Mouse (Mus musculus) left cerebral cortex, adult 11 months (tissue): Measurements from ENCODE around the gene Ciz1.

ENCODE experiments used
- DNase-seq: peaks from one replicate; pipeline ENCODE4 v3.0.0; 2022; ENCODE audit warnings: low spot score

Gene Ciz1

DNA sequence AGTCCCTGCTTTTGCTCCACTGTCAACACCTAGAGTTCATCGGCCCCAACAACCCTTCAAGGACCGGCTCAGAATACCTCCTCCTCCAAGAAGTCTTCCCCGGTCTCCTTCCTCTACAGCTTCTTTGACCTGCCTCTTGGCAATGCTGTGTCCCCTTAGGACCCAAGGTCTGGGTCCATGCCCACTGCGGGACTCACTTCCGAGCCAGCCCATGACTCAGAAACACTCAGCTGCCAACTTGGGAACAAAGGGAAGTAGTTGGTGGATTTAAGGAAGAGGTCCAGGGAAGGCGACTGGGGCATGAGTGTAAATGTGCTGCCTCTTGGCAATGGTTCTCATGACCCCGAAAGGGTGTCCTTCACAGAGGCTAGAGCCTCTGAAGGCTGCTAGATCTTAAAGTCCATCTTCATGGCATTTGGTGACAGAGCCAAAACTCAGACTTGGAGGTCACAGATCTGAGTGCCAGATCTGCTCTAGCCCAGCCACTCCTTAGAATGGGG, 27.9 kb downstream of the Ciz1 start:
- DNase-seq = no peak

DNA sequence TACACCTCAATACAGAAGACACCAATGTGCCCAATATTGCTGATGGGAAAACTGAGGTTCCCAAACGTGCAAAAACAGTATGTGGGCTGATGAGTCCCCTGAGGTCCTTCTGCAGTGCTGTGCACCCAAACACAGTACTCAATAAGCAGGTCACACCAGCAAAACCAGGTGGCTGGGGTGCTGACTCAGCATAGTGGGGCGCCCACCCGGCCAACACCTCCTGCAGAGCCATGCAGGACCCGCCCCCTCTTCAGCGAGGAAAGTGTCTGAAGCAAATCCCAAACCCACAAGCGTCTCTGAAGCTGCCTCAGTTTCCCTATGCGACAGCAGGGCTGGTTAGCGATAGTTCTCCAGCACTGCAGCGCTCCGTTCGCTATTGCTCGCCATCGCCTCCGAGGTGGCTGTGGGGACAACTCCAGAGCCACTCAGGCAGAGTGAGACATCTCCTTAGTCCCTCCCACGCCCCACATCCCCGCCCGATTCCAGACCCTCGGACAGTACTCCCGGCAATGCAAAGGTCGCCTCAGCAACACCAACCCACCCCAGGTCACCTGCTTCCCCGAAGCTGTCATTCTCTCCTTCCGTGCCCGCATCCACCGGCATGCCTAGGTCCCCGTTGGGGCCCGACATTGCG, 29.1 kb downstream of the Ciz1 start:
- DNase-seq = no peak

DNA sequence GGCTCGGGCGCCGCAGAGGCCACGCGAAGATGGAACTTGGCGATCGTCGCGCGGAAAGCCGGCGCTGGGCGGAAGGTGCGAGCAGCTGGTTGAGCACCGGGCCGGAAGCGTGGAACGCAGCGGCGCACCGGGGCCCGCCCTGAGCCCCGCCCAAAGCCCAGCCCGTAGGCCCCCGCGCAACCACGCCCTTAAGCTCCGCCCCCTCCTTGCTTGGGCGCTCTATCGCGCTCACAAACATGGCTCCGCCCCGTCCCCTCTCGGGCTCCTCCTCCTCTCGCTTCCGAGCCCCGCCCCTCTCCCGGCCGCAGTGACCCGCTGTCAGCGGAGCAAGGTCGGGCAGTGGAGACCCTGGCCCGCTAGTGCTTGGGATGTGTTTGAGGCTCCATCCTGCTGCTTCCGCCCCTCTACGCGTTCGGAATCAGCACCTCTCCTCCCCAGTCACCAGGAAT, 29.7 kb downstream of the Ciz1 start, which contains the start of gene 1110008P14Rik:
Gene 1110008P14Rik, minus strand, starts transcription at position 164 of the 449 bp plus-strand sequence.
- peak; percentile 89 for DNase-seq

DNA sequence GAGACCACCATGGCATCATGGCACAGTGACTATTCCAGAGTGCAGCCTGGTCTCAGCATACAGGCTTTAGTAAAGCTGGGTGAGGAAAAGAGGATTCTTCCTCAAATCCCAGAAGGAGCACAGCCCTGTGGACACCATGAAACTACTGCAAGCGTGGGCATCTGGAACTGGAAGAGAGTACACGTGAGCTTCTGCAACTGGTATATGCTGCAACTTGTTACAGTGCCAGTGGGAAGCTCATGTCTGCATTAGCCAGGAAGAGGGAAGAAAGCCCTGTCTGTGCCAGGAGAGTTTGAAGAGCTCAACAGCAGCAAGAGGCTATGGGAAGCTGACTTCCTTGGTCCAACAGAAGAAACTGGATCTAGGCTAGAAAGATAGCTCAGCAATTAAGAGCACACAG, 30.6 kb downstream of the Ciz1 start:
- DNase-seq = no peak

DNA sequence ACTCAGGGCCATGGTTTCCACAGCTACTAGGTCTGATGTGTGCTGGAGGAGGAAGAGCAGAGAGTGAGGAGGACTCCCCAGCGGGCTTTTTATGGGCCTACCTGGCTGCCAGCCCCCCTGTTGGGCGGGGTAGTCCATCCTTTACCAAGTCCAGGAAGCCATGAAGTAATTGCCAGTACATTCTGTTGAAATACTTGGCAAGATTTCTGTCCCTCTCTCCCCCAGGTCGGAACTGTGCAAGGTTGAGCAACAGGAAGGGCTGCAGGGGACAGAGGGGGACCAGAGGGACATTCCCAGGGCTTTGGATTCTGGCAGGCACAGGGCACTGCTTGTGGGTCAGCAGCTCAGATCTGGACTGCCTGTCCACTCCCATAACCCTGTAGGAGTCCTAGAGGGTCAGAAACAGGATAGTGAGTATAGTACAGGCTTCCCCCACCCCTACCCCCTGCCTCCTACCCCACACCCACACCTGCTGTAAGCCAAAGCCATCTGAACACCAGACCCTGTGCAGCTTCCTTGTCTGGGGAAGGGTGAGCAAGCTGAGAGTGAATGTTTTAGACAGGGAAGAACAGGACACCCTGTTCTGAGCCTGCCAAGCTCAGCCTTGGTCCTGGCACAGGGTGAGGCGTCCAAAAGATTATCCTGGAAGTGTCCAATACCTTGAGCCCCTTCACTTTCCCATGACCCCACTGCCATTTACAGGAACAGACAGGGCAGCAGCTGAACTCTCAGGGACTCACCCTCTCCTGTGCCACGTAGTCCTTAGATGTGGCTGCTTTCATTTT, 35.8 kb downstream of the Ciz1 start, which contains the start of gene Lcn2:
Gene Lcn2, minus strand, starts transcription at position 547 of the 785 bp plus-strand sequence.
- DNase-seq = no peak

DNA sequence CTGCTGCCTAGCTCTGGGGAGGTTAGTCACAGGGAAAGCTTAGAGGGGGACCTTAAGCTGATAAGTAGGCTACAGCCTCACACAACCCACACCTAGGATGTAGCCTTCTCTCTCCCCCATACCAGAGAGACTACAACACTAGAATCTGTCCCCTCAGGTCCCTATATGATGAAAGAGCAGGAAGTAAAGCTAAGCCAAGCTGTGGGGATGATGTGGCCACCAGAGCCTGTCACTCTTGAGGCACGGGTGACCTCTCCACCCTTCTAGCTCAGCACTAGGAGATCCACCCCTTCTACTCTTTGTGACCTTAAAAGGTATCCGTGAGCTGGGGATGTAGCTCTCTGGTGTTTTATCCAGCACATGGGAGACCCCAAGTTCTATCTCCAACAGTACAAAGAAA, 37.0 kb downstream of the Ciz1 start:
- no peak for DNase-seq

DNA sequence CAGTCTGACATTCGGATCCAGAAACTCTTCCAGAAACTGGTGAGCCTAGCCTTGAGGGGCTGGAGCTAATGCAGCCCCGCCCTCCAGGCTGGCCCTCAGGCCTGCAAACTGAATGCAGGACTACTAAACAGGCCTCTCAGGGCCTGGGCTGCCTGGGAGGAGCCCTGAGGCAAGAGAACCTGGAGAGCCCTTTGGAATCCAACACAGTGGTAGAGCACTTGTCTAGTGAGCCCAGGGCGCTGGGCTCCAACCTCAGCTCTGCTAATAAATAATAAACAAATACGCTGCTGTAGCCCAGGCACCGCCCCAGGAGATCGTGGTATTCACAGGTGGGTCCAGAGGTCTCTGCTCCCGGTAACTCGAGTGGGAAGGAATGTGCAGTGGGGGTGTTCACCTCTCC, 38.7 kb downstream of the Ciz1 start:
- DNase-seq = no peak

DNA sequence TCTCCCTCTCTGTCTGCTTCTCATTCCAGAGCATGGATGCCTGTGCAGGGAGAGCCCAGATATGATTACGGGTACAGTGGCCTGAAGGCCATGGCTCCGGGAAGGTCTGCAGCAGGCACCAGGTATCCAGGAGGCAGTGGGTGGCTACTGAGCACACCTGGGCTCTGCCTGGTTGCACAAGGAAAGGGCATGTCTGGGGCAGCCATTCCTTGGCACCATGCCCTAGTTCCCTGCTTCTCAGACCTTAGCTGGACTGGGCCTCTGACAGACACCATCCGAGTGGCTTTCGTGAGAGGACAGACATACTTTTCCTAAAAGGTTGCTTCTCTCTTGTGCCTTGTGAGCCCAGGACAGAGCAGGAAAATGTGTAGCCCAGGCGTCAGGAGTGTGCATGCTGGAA, 39.9 kb downstream of the Ciz1 start:
- no peak for DNase-seq

DNA sequence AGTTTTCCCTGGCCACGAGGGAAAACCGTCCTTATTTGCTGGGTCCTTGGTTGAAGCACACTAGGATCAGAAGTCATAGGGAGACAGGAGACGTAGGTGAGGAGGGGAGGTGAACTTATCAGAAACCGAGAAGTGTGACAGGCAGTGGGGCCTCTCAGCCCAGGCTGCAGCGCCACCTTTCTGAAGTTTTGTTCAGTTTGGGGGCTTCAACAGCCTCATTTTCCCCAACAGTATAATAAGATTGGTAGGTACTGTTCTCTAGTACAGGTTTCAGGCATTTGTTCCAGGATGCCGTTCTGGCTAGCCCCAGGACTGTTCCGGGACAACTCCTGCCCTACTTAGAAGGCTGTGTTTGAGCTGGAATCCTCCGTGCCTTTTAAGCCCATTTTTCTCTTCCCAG, 42.8 kb downstream of the Ciz1 start:
- DNase-seq = no peak

DNA sequence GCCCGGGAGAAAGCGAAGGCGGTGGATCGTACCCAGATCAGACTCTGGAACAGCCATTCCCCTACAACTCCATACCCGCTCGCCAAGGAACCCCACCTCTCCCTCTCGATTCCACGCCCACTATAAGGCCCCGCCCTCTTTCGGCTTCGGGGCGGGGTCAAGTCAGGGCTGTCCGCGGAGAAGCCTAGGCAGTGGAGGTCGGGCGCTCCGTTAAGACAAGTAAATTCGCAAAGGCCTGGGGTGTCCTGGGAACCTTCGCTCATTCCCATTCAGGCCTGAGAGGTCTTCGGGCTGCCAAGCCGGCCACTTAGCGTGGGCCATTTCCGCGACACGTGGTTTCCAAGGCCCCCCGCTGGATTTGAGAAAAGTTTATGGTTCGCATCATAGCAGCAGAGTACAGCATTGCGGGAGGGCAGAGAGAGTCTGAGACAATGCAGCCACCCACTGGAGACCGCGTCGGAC, 43.4 kb downstream of the Ciz1 start, which contains the start of gene Ptges2:
Gene Ptges2, plus strand, starts transcription at position 413 of the 462 bp plus-strand sequence.
- DNase-seq = peak; percentile 87

DNA sequence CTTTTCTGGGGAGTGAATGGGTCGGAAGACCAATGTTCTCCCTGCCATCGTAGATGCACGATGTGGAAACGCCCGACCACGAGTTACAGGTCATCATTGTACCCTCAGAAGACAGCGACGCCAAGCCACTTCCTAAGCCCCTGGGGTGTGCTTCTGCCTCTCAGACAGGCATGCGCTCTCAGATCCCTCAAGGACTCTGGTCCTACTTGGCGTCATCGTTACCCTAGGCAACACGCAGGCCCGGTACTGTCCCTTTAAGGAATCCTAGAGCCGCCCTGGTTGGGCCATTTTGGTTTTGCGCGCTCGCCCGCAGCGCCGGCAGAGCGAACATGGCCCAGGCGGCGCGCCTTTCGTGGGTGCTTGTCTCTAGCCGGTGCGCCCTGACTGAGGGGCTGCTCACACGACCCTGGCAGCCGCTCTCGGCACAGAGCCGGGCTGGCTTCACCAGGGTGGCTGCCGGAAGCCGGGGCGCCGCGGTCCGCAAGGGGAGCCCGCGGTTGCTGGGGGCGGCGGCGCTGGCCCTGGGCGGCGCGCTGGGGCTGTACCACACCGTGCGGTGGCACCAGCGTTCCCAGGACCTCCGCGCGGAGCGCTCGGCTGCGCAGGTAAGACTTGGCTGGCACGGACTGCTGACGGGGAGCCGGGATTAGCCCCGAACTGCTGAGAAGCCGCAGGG, 44.0 kb downstream of the Ciz1 start:
- peak; percentile 91 for DNase-seq

DNA sequence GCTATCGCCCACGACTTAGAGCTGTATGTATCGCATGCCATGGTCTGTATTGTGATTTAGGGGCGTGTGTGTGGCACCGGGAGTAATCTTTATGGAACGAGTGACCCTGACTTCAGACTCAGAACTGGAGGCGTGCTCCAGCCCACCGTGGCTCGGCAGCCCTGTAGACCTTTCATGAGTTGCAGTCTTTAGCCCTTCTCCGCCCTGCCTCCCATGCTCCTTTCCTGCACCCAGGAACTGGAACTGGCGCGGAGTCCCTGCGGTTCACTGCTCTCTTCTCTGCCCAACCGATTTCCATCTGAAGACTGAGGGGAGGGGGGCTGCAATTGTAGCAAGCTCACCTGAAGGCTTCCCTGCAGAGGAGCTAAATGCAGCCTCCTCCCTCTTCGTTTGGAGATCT, 44.6 kb downstream of the Ciz1 start:
- no peak for DNase-seq

DNA sequence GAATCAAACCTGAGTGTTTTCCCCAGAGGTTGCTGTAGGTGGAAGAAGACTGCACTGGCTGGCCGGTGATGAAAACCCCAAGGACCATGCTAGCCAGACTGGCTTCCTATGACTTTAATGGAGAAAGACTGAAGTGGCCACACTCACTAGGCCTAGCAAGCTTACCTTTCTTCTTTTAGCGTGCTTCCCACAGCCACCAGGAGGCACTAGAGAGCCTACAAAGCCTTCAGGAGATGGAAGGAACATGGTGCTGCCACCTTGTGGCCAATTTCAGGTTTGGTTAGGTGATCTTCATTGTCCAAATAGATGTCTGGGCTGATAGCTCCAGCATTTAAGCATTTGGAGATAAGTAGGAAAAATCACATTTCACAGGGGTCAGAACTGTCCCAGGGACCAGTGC, 52.5 kb downstream of the Ciz1 start:
- DNase-seq = peak; percentile 87

DNA sequence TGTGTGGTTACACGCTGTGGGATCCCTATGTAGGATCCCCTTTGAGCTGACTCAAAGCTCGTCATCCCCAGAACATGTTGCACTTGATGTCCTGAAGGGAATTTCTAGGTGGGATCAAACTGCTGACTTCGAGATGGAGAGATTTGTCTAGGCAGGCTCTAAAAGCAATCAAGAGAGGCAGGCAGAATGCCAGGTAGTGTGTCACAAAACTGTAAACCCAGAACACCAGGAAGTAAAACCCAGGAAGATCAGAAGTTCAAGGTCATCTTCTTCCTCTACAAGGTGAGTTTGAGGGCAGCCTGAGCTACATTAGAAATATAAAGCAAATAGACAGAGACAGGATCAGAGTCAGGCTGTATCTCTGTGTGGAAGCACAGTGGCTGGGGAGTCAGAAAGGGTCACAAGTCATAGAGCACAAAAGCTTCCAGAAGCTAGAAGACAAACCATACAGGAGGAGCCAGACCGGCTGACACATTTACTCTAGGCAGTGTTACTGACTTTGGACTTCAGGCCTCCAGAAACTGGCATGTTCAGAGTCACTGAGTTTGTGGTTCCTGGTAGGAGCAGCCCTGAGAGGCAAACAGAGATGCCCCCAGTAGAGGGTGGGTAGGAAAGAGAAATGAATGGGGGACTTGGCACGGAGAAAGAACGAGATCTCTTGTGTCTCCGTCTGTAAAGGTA, 55.2 kb downstream of the Ciz1 start:
- no peak for DNase-seq

DNA sequence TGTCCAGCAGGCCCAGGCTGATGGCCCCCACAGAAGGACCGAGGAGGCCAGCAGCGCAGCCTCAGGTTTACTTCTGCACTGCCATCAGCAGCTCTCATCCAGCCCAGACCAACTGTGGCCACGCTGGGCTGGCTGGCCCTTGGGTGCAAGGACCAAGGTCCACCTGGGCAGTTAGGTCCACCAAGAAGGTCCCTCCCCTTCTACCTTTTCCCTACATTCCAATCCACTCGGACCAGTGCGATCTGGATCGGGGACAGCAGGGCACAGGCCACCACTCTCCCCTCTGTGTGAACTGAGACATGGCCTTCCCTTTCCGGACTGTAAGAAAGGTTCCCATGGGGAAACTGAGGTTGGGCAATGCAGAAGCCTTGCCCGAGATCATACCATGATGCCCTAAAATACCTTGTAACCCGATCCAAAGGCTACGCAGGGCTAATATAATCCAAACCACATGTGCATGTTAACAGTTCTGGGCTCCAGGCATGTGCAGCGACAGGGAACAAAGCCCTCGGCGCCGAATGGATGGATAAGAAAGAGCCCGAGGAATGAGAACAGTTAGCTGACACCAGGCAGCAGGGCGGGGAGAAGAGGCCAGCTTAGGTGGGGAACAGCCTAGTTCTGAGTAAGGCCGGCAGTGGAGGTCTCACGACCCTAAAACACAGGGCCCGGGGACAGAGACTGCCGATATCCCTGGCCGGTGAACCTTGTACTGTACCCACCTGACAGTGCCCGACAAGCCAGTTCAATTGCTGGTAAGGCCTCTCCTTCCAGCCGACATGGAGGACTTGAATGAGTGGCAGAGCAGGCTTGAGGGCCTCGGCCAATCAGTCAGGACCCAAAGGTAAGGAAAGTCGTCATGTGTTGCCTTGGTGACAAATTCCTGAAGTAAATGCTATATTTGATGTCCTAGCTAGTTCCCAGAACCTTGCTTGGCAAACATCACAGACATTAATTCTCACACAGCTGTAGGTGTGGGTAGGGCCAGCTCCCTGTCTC, 56.6 kb downstream of the Ciz1 start:
- no peak for DNase-seq

DNA sequence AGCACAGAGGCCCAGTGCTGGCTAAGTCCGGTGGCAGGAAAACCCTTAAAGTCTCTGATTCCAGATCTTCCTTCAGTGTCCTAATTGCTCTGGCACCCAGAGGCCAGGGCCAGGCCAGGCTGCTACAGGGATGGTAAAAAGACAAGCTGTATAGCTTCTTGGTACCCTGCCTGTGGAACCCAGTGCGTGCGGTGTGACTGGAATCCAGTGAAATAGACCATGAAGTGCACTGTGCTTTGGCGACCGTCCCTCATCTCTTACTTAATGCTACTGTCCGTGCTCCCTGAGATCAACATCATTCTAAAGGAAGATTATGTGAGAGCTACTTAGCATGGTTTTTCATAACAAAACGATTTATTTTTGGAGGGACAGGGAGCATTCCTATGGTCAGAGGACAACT, 59.3 kb downstream of the Ciz1 start:
- DNase-seq = no peak

DNA sequence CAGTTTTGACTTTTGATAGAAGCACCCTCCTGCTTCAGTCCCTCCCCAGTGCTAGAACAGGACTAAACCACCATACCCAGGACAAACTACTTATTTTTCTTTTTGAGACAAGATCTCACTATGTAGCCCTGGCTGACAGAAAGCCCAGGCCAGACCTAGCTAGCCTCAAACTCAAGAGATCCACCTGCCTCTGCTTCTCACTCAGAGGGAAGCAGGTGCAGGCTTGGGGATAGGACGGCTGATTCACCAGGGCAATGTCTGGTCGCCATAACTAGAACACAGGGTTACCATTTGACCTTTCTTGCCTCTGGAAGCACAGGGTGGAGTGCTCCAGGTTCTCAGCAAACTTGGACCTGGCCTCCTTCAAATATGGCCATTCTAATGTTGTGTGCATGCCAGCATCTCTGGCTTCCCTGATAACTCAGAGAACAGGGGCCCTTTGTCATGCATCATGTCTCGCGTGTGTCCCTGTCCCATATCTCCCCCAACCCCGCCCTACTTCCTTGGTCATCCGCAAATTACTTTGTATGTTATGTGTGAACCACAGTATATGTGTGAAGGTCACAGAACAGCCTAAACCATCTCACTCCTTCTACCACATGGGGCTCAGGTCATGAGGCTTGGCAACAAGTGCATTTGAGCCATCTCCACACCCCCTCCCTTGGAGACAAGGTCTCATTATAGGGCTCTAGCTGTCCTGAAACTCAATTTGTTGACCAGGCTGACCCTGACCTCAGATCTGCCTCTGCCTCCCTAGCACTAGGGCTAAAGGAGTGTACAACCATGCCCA, 60.8 kb downstream of the Ciz1 start:
- no peak for DNase-seq

DNA sequence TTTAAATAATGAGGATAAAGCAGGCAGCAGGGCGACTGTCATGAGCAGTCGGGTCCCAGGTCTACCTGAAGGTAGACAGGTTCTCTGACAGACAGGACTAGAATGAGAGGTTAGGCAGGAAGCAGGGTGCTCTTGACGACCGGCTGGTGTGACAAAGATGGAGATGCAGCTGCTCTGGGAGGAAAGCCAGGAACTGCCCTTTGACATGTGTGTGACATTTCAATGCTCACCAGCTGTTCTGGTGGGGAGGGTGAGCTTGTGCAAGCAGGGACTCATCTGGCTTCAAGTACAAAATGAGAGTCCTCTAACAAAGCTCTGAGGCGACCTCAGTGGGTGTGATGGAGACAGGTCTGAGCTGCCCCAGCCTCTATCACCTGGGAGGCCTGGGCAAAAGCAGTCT, 61.8 kb downstream of the Ciz1 start:
- DNase-seq = no peak

DNA sequence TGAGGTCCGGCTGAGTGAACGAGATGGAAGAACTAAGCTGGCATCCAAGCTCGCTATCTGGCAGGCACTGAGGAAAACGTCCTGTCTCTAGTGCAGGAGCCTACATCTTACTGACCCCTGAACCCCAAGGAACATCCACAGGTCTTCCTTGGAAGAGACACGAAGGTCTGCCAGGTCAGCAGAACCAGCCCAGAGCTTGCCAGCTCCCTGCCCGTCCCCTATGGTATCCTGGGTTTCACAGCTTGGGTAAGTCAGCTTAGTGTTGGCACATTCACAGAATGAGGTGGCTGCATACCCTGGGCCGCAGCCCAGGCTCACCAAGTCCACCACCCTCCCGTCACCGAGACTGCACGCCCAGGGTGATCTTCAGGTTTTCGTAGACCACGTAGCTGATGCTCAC, 63.7 kb downstream of the Ciz1 start:
- no peak for DNase-seq

DNA sequence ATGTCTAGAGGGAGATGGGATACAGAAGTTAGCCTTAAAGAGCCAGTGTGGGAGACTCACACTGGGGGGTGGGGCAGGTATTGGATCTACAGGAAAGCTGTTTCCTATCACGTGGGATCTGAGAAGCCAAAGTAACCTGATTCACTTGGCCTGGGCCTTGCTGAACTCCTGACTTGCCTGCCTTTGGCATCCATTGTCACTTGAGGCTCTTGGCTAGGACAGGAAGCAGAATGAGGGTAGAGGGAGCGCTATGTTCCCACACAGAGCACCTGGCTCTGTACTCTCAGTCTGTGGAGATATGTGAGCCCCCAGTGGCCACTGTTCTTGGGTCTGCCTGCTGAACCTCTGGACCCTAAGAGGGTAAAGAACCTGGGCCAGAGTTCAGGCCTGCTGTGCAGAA, 64.4 kb downstream of the Ciz1 start:
- no peak for DNase-seq
